Mouse (Mus musculus) ES-Bruce4 (cell line): ENCODE data around the gene Pea15a.

Source experiments
- CTCF ChIP-seq: IDR thresholded peaks from one replicate; pipeline ENCODE4 v1.8.1; 2011; ENCODE audit warnings: low read depth, low read length
- EP300 ChIP-seq: IDR thresholded peaks from 2 replicates; pipeline ENCODE4 v1.6.1; 2011; ENCODE audit warnings: low read depth, low read length; ENCODE audit not compliant: insufficient read depth
- POLR2A ChIP-seq: IDR thresholded peaks from one replicate; pipeline ENCODE4 v1.8.1; 2011; ENCODE audit warnings: low read length; ENCODE audit not compliant: insufficient read depth

DNA sequence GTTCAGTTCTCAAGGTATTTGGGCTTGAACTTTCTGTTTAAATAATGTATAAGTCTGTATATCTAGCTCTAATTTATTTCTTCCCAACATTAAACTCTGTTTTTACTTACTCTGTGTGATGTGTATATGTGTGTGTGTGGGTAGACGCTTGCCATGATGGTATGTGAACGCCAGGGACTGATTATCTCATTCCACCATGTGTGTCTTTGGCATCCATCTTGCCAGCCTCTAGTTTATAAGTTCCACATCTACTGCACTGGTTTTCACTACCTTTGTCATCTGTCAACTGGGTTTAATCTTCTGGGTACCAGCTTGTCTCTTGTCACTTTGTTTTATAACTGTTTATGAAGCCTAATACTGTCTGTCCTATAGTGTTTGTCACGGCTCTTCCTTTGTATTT lies 51.1 kb downstream of the Pea15a start:
- TF ChIP-seq POLR2A (no peak), CTCF (no peak), EP300 (no peak)
